Mouse (Mus musculus): Measurements from ENCODE around the gene Slc35e3. TPM values are rescaled to one million over a fixed set of nuclear protein-coding genes. Genes with fewer than 3 reads are reported as not detected.
"Not testable (repeated sequence)": the region's sequence is repeated elsewhere in the genome, so short reads cannot be mapped to it uniquely, and the experiment has no call there.

The Slc35e3 gene
- total RNA-seq, 2 experiments from 2014 or later, result 3.5 to 5.4 TPM

DNA sequence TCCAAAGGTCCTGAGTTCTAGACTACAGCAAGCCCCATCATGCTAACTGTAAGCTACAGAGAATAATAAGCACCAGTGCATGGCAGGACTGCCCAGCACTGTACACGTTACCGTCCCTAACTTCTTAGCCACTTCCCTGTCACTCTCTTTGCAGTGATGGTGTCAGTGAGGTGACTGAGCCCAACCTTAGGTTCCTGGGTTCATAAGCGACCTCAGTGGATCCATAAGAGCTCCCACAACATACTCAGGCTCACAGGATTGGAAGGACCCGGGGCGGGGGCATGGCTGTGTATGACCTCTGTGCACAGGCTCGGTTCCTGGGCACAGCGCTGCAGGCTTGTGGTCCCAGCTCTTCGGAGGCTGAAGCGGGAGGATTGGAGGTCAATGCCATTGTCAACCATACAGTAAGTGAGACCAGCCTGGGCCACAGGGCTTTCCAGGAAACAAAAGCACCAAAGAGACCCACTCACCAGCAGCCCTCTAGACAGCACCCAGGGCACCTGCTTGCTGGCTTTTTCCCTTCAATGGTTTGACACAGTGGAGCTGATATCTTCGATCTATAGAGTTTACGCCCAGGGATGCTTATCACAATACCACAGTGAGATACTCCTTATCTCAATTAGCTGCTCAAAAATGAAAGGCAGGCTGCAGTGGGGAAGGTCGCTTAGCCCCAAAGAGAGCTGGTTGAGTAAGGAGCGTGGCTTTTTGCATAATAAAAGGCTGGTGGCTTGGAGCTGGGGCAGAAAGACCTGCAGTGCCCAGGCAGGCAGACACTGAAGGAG lies 7.8 kb downstream of the Slc35e3 start:
- intact Hi-C loops (cut with DNase I), result no loop called here
- DNase-seq, result no peak

DNA sequence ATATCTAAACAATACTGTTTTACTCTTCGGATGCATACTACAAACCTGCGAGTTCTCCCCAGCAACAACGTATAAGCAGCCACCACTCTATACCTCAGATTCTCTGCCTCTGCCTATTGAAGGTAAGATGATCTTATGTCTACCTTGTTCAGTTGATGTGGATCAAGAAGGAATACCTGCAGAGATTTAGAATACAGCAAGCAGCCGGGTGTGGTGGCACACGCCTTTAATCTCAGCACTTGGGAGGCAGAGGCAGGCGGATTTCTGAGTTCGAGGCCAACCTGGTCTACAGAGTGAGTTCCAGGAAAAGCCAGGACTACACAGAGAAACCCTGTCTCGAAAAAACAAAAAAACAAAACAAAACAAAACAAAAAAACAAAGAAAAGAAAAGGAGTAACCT lies 8.7 kb downstream of the Slc35e3 start:
- intact Hi-C loops (cut with DNase I); DNase-seq: not testable (repeated sequence)

DNA sequence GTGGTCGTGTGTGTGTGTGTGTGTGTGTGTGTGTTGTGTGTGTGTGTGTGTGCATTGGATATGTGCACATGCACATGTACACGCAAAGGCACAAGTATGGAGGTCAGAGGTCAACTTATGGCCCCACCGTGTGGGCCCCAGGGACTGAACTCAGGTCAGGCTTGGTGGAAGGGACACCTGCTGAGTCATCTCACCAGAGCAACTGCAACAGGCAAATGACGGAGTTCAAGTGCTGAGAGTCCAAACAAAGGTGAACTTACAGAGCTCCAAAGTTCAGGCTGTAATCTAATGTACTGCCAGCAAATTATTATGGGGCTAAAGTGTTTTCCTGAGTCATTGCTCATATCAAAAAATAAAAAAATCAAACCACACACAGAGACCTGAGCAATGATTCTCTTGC lies 9.1 kb downstream of the Slc35e3 start:
- no peak for DNase-seq
- intact Hi-C loops (cut with DNase I), result no loop called here

DNA sequence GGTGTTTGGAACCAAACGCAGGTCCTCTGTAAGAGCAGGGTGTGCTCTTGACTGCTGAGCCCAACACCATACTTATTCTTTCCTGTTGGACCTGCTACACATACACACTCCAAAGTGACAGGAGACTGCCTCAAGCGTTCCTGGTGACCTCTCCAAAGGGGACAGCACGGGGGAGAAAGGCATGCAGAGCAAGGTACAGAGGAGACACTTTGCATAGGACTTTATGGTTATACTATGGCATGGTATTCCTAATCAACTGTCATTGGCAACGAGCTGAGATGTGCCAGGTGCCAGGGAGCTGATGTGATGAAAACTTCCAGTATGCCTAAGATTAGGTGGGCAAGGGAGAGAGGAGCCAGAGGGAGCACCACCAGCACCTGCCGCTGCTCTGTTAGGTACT lies 9.6 kb downstream of the Slc35e3 start:
- no peak for DNase-seq
- intact Hi-C loops (cut with DNase I), result no loop called here

DNA sequence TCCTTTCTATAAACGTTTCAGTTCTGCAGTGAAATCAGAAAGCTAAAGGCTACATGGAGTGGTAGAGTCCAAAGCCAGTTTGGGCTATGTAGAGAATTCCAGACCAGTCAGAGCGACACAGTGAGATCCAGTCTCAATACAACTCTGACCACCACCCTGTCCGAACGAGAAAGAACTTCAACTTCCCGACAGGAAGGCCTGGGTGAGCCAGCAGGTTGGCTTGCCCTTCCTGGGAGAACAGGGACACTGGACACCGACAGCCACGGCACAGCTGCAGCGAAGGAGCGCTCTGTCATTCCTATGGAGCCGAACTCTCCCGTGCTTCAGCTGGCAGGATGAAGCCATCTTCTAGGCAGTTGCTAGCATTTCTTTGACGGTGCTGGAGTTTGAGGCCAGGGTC lies 10.8 kb downstream of the Slc35e3 start:
- intact Hi-C loops (cut with DNase I); DNase-seq: not testable (repeated sequence)

DNA sequence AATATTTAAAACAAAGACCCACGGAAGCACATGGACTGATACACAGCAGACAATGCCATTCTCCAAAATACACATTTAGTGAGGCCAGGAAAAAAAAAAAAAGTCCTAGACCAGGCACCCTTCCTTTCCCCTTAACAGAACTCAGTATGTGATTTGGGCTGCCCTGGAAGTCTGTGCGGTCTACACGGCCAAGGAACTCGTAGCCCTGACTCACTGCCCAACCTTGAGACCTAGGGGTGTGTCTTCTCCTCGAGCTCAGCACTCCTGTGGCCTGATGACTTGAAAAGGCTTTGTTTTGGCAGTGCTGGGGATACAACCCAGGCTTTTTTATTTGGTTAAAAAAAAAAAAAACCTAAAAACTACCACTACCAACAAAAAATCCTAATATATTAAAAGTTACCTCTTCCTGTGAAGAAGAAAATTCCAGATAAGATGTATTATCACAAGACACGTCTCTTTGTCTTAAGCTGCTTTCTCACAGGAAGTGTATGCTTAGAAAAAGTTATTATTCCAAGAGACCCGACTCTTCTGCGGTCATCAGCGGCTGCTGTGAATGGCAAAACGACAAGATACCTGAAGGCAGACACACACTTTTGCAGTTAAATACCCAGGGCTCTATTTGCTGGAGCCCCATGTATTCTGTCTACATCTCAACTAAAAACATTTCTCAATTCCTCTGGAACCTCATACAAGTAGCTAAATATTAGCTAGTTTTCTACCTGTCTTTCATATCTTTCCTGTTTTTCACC lies 11.9 kb downstream of the Slc35e3 start:
- DNase-seq; intact Hi-C loops (cut with DNase I): not testable (repeated sequence)

DNA sequence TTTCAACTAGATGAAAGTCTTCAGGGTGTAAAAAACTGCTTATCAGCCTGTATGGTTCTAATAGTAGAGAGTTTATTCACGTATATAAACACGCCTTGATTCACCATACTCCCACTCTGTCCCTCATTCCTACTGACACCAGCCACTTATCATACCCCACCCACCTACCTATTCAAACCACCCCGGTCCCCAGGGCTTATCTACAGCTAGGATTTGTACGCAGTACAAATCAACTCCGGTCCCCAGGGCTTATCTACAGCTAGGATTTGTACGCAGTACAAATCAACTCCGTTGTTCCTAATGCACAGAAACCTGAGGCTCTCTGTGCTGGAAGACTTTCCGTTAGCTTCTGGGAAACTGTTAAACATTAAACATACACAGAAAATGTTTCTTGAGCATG lies 12.5 kb downstream of the Slc35e3 start:
- DNase-seq; intact Hi-C loops (cut with DNase I): not testable (repeated sequence)

DNA sequence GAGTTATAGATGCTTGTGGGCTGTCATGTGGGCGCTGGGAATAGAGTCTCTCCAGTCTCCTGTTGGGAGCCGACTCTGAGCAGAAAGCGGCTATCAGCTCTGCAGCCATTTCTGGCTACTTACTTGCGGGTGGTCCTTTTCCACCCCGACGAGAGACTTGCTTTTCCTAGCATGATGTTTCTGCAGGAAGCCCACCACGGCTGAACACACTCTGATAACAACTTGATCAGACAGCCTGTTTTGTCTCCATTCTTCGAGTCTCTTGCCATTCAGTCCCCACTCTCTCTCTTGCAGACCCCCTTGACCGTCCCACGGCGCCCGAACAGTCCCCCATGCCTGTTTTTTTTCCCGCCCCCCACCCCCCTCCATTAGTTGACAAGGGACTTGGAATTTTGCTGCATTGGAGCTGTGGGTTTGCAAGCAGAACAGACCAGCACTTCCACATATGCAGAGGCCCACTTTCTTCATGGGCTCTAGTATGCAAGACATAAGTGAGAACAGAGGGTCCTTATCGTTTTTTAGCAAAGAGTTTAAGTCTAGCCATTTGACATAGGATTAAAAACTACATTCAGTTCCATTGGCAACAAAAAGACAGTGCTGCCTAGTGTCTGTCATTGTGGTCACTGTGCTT lies 13.1 kb downstream of the Slc35e3 start:
- DNase-seq, result no peak
- intact Hi-C loops (cut with DNase I), result no loop called here

DNA sequence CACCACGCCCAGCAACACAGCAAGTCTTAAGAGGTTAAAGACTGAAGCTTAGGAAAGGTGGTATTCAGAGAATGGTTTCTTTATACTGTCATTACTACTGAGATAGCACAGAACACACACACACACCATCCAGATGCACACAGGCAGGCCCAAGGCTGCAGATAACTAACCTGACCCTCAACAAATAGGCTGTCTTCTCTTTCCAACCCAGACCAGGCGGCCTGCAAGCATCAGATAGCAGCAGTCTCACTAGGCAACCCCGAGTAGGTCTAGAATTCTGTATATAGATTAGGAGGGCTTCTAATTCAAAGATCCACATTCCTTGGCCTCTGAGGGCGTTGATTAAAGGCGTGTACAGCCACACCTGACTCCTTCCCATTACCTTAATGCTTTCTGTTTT lies 14.0 kb downstream of the Slc35e3 start:
- intact Hi-C loops (cut with DNase I), result no loop called here
- no peak for DNase-seq

DNA sequence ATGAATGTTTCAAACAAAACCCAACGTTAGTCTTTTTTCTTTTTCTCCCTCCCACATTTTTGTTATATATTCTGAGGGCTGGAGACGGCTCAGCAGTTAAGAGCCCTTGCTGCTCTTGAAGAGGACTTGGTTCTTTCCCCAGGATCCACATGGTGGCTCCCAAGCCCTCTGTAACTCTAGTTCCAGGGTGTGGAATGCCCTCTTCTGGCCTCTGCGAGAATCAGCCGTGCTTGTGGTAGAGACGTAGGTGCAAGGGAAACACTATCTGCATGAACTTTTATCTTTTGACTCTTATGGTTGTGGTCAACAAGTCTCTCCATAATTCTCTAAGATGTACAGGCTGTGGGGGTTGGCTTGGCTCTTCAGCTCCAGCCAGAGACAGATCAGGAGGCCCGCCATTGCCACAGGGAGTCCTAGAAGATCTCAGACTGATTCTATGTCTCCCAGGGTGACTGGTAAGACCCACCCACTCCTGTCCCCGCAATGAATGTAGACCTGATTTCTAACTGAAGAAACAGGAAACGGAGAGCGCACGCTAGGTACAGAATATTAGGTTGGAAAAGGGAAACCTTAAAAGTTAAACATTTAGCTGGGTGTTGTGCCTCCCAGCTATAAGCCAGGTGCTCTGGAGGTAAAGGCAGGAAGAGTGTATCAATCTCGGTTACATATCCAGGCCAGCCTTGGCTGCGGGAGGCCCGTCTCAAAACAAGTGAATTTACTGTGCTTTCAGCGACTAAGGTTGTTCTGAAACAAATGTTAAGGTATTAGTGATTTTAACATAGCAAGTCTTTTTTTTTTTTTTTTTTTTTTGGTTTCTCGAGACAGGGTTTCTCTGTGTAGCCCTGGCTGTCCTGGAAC lies 14.7 kb downstream of the Slc35e3 start:
- intact Hi-C loops (cut with DNase I), result no loop called here
- DNase-seq, result no peak

DNA sequence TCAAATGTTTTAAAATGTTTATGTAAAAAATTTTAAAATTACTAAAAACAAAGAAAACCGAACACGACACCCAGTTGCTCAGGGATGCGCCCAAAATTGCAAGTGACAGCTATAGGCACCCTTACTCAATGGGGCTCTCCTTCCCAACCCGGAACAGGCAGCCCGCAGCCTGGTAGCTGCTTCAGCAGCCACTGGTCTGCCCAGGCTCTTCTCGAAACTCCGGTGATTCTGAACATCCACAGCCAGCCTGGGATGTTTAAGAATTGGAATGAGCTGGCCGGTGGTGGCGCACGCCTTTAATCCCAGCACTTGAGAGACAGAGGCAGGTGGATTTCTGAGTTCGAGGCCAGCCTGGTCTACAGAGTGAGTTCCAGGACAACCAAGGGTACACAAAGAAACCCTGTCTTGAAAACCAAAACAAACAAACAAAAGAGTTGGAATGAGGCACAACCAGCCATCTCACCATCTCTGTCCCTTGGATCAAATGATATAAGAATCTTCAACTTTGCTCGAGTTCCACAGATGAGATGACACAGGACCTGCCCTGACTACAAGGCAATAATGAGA lies 15.4 kb downstream of the Slc35e3 start:
- DNase-seq, result no peak
- intact Hi-C loops (cut with DNase I), result no loop called here

DNA sequence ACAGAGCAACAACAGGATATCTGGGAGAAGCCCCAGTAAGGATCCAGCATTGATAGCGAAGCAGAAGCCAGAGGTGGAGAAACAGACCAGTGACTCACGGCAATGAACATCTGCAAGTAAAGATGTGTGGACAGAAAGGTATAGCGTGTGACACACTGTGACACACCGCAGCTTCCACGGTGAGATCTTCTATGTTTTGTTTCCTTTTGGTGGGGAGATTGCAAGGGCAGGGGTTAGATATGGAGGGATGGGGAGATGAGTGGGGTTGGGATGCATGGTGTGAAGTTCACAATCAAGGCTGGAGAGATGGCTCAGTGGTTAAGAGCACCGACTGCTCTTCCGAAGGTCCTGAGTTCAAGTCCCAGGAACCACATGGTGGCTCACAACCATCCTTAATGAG lies 16.0 kb downstream of the Slc35e3 start:
- intact Hi-C loops (cut with DNase I), result no loop called here
- DNase-seq, result no peak

DNA sequence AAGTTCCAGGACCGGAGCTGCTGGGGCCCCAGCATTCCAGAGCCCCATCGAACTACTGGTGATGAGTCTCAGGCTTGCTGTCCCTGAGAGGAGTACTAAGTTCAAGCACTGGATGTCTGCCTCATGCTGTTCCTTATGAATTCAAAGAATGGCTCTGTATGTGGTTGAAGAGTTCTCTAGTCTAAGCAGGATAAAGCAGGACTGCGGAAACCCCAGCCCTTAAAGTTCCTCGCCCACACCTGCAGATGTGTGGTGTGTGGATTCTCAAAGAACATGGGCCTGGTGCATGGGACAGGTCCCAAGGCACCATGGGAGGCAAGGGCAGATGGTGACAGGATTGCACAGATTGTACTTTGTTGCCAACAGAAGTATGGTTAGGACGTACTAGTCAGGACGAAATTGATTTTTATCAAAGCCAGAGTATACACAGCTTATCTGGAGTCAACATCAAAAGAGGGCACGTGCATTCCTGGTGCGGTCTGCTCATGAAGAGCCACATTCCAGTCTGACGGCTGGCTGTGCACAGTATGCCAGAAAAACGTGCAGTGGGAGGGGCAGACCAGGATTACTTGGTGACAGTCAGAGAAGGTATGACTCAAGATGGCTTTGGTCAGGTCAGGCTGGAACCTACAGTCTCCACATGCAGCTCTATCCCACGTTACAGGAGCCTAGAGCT lies 16.9 kb downstream of the Slc35e3 start:
- no peak for DNase-seq
- intact Hi-C loops (cut with DNase I), result no loop called here

DNA sequence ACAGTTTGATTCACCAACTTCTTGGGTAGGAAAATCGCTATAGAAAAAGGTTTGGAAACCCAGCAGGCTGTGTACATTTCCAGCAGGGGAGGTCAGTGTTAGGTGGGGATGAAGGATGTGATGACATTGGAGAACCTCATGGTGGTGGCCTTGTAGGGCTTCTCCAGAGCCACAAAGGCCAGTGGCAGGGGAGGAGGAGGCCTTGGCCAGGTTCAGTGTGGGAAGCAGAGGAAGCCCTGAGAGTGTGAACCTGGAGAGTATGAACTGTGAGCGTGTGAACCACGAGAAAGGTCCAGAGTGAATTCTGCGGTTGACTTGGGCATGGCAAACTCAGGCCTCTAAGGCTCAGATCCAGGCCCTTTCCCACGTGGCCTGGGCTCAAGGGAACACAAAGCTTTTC lies 17.6 kb downstream of the Slc35e3 start:
- no peak for DNase-seq
- intact Hi-C loops (cut with DNase I), result no loop called here

DNA sequence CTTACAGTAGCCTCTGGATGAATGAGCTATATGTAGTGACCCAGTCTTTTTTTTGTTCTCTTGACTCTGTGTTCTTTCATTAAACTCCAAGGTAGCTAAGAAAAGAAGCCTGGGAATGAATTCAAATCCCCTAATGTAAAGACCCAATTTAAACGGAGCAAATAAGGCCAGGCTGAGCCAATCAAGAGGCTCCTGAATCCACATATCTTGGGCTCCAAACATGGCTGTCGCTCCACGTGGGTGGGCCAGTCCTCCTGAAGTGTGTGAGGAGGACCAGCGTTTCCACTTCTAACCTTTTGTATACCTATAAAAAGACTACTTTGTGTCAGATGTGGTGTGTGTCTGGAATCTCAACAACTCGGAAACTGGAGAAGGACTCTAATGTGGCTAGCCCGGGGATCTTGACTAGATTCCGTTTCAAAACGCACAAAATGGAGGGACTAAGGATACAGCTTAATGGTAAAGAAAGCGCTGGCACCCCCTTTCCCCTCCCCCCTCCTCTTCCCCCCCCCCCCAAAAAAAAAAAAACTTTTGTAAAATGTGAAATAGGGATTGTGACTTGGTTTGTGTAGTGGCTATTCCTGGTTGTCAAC lies 18.6 kb downstream of the Slc35e3 start:
- DNase-seq, result no peak
- intact Hi-C loops (cut with DNase I), result no loop called here

DNA sequence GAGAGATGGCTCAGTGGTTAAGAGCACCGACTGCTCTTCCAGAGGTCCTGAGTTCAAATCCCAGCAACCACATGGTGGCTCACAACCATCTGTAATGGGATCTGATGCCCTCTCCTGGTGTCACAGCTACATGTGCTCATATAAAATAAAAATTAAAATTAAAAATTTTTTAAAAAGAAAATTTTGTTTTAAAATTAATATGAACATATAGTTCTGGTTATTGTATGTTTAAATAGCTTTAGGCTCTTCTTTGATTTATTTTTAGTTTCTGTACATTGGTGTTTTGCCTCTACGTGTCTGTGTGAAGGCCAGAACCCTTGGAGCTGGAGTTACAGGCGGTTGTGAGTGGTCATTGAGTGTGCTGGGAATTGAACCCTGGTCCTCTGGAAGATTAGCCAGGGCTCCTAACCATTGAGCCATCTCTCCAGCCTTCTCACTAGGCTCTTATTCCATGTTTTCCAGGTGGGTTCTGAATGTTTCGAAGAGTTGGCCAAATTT lies 19.2 kb downstream of the Slc35e3 start:
- intact Hi-C loops (cut with DNase I), result no loop called here

DNA sequence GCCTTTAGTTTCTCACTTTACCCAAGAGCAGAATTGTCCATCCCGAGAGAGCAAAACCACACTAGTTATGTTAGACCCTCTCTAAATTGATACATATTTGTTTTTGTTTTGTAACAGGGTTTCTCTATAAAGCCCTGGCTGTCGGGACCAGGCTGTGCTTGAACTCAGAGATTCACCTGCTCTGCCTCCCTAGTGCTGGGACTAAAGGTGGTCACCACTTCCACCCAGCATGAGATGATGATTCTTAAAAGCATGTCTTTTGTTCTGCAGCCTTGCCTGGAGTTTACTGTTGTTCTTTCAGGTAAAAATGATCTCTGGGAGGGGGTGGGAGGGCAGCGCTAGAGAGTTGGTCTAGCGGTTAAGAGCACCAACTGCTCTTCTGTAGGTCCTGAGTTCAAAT lies 19.8 kb downstream of the Slc35e3 start:
- intact Hi-C loops (cut with DNase I), result no loop called here
- DNase-seq, result no peak

More for the DNA sequence above, 19.2 kb downstream of the Slc35e3 start:
- DNase-seq, result no peak

DNA sequence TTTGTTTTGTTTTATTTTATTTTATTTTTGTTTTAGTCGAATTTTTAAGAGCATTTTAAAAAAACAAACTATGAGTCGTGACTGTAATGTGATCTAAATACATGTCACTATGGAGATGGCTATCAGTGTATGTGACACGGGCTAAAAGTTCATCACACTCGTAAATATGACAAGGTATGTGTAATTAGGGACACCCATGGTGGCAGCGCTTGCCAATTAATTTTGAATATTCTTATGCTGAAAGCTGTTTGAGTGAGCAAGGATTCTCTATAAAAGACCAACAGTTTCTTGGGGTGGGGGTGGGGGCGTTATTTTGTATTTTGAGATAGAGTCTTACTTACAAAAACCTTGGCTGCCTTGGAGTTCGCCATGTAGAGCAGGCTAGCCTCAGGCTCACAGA lies 20.5 kb downstream of the Slc35e3 start:
- DNase-seq, result no peak
- intact Hi-C loops (cut with DNase I), result no loop called here

DNA sequence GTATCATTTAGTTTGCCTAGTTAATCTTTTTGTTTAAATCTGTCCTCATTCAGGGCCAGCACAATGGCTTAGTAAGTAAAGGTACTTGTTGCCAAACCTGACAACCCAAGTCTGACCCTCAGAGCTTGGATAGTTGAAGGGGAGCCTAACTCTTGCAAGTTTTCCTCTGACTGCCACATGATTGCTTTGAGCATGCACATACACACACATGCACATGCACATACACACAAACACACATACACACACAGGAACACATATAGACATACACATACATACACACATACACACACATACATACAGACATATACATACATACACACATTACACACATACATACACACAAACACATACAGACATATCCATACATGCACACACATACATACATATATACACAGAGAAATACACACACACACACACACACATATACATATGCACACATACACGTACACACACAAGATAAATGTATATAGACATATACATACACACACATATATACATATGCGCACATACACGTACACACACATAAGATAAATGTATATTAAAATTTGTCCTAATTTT lies 21.3 kb downstream of the Slc35e3 start:
- intact Hi-C loops (cut with DNase I), result no loop called here
- DNase-seq, result no peak

Measured in gastrocnemius, postnatal 36 days (tissue).